Mouse (Mus musculus): Measurements from ENCODE around the gene Tnk1. TPM values are rescaled to one million over a fixed set of nuclear protein-coding genes. Genes with fewer than 3 reads are reported as not detected.

Tnk1 gene
- total and polyA plus RNA-seq, 3 experiments, result 0.82 to 9.0 (median 0.95) TPM

DNA sequence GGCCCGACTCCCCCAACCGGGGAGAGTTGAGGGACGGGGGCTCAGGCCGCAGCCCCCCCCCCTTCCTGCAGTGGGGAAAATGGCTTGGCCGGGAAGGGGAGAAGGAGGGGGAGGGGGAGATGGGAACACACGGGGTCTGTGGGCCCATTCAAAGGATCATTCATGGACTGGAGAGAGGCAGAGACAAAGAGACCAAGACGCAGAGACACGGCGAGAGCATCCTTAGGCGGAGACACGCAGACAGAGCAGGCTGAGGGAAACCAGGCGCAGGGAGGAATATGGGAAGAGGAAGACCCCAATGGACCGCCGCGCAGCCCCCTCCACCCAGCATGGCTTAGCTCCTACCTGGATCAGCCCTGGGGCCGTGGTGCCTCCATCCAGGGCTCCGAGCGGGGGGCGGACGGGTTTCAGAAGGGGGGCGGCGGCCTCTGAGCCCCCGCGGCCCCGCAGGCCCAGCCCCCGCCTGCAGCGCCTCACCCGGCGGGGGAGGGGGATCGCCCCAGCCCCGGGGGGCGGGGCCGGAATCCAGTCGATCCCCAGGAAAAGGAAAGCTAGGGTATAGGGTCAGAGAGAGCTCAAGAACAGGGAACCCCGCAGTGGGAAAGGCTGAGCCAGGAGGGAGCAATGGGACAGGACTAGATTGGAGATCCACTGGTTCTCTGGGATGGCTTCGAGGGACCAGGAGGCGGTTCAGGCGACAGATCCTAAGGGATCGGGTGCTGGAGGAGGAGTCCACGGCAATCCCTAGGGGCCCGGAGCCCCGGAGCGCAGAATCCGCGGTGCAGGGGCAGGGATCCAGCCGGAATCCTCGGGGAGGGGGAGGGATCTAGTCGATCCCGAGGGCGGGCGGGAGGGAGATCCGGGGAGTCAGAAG is 21.6 kb downstream of the Tnk1 start:
- Histone ChIP-seq H3K9me3 (replicated peaks) (no peaks in the 10 kb centered on the region), H3K4me3 (ENCODE audit: low read depth, low read length) (peak overlapping the region; percentile 81), H3K36me3 (replicated peaks) (peaks cover 9% of the 10 kb centered on the region), H3K27me3 (ENCODE audit: insufficient read depth, low read length) (peaks cover 45% of the 10 kb centered on the region), H3K4me1 (ENCODE audit: insufficient read depth, low read depth, low read length) (peaks cover 60% of the 10 kb centered on the region)
- ATAC-seq (ENCODE audit: extremely low read depth, insufficient number of reproducible peaks, low FRiP score, poor library complexity, severe bottlenecking) (no peak), DNase-seq (ENCODE audit: low spot score) (no peak)
- no peak for TF ChIP-seq TAL1 (conservative IDR thresholded peaks at IDR 0.05; ENCODE audit: low read depth, low read length)
- no peak for TF ChIP-seq GATA1 (IDR thresholded peaks at IDR 0.05; ENCODE audit: borderline replicate concordance, low read length)
- TF ChIP-seq GATA2 (IDR thresholded peaks at IDR 0.05; ENCODE audit: borderline replicate concordance, low read depth, low read length), result no peak
- TF ChIP-seq CTCF (IDR thresholded peaks at IDR 0.05; ENCODE audit: low read depth, low read length), result no peak
- TF ChIP-seq POLR2AphosphoS5 (IDR thresholded peaks at IDR 0.05; ENCODE audit: insufficient replicate concordance, low read depth, low read length), result no peak

GRCm38 (mm10) chr11:69835966-69836335 is 22.6 kb downstream of the Tnk1 start:
- no peak for TF ChIP-seq GATA1 (IDR thresholded peaks at IDR 0.05; ENCODE audit: borderline replicate concordance, low read length)
- TF ChIP-seq GATA2 (IDR thresholded peaks at IDR 0.05; ENCODE audit: borderline replicate concordance, low read depth, low read length), result no peak
- TF ChIP-seq TAL1 (conservative IDR thresholded peaks at IDR 0.05; ENCODE audit: low read depth, low read length), result no peak
- no peak for TF ChIP-seq POLR2AphosphoS5 (IDR thresholded peaks at IDR 0.05; ENCODE audit: insufficient replicate concordance, low read depth, low read length)
- no peak for DNase-seq (ENCODE audit: low spot score)
- no peak overlapping the region for H3K4me3 ChIP-seq (ENCODE audit: low read depth, low read length)
- no peaks in the 10 kb centered on the region for H3K9me3 ChIP-seq (replicated peaks)
- H3K4me1 ChIP-seq (ENCODE audit: insufficient read depth, low read depth, low read length), result peaks cover 65% of the 10 kb centered on the region
- peaks cover 48% of the 10 kb centered on the region for H3K27me3 ChIP-seq (ENCODE audit: insufficient read depth, low read length)
- no peak for ATAC-seq (ENCODE audit: extremely low read depth, insufficient number of reproducible peaks, low FRiP score, poor library complexity, severe bottlenecking)
- peaks cover 9% of the 10 kb centered on the region for H3K36me3 ChIP-seq (replicated peaks)

DNA sequence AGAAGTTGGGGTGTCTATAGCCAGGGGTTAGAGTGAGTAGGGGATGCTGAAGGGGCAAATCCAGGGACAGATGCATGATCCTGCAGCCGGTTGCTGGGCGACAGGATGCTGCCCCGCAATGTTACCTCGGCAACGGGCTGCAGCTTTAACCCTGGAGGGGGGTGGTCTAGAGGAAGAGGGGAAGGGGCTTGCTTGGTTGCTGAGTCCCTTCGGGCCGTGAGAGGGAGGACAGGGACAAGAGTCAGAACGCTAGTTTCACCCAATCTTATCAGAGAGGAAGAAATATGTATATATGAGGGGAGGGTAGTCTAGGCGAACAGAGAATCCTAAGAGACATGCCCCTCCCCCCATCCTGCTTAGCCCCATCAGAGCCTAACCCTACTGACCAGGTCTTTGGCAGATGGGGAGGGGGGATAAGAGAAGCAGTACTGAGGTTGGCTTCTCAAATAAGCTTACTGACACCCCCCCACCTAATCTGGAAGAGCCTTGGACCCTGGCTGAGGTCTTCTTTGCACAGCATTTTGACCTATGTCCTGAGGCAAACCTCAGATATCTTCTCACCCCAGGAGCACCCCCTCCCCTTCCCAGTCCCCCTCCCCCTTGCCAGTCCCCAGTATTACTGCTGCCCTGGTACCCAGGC is 23.1 kb downstream of the Tnk1 start:
- Histone ChIP-seq H3K4me3 (ENCODE audit: low read depth, low read length) (no peak overlapping the region), H3K4me1 (ENCODE audit: insufficient read depth, low read depth, low read length) (peaks cover 67% of the 10 kb centered on the region), H3K9me3 (replicated peaks) (no peaks in the 10 kb centered on the region), H3K27me3 (ENCODE audit: insufficient read depth, low read length) (peaks cover 50% of the 10 kb centered on the region), H3K36me3 (replicated peaks) (peaks cover 8% of the 10 kb centered on the region)
- no peak for ATAC-seq (ENCODE audit: extremely low read depth, insufficient number of reproducible peaks, low FRiP score, poor library complexity, severe bottlenecking)
- no peak for TF ChIP-seq TAL1 (conservative IDR thresholded peaks at IDR 0.05; ENCODE audit: low read depth, low read length)
- DNase-seq (ENCODE audit: low spot score), result no peak

- ATAC-seq (ENCODE audit: extremely low read depth, insufficient number of reproducible peaks, low FRiP score, poor library complexity, severe bottlenecking) (no peak), DNase-seq (ENCODE audit: low spot score) (no peak)
- Histone ChIP-seq H3K4me3 (ENCODE audit: low read depth, low read length) (peak overlapping the region; percentile 67), H3K27me3 (ENCODE audit: insufficient read depth, low read length) (peaks cover 55% of the 10 kb centered on the region), H3K4me1 (ENCODE audit: insufficient read depth, low read depth, low read length) (peaks cover 57% of the 10 kb centered on the region), H3K9me3 (replicated peaks) (no peaks in the 10 kb centered on the region), H3K36me3 (replicated peaks) (peaks cover 4% of the 10 kb centered on the region)
- no peak for TF ChIP-seq TAL1 (conservative IDR thresholded peaks at IDR 0.05; ENCODE audit: low read depth, low read length)
- no peak for TF ChIP-seq GATA2 (IDR thresholded peaks at IDR 0.05; ENCODE audit: borderline replicate concordance, low read depth, low read length)
- TF ChIP-seq GATA1 (IDR thresholded peaks at IDR 0.05; ENCODE audit: borderline replicate concordance, low read length), result no peak
- TF ChIP-seq CTCF (IDR thresholded peaks at IDR 0.05; ENCODE audit: low read depth, low read length), result no peak
- TF ChIP-seq POLR2AphosphoS5 (IDR thresholded peaks at IDR 0.05; ENCODE audit: insufficient replicate concordance, low read depth, low read length), result no peak
These were observed 24.5 kb downstream of the Tnk1 start for GRCm38 (mm10) chr11:69834001-69834549.

DNA sequence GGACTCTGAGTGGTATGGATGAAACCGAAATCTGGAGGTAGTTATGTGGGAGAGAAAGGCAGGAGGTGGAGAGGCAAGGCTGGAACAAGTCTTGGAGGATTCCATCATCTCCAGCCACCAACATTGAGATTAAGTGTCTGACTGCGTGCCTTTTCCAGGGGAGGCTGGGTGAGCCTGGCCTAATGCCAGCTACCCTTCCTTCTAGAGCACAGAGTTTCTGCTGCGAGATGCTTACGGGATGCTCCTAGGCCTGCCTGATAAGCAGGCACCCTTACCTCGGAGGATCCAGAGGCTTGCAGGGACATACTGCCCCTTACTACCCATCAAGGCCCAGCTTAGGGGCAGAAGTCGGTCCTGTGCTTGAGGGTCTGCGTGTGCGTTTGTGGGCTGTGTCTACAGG is 25.0 kb downstream of the Tnk1 start:
- H3K36me3 ChIP-seq (replicated peaks), result peaks cover 8% of the 10 kb centered on the region
- H3K4me3 ChIP-seq (ENCODE audit: low read depth, low read length), result peak overlapping the region; percentile 67
- H3K27me3 ChIP-seq (ENCODE audit: insufficient read depth, low read length), result peaks cover 60% of the 10 kb centered on the region
- TF ChIP-seq TAL1 (conservative IDR thresholded peaks at IDR 0.05; ENCODE audit: low read depth, low read length) (no peak), CTCF (IDR thresholded peaks at IDR 0.05; ENCODE audit: low read depth, low read length) (no peak), GATA1 (IDR thresholded peaks at IDR 0.05; ENCODE audit: borderline replicate concordance, low read length) (no peak), GATA2 (IDR thresholded peaks at IDR 0.05; ENCODE audit: borderline replicate concordance, low read depth, low read length) (no peak), POLR2AphosphoS5 (IDR thresholded peaks at IDR 0.05; ENCODE audit: insufficient replicate concordance, low read depth, low read length) (no peak)
- H3K4me1 ChIP-seq (ENCODE audit: insufficient read depth, low read depth, low read length), result peaks cover 54% of the 10 kb centered on the region
- ATAC-seq (ENCODE audit: extremely low read depth, insufficient number of reproducible peaks, low FRiP score, poor library complexity, severe bottlenecking), result no peak
- DNase-seq (ENCODE audit: low spot score), result no peak
- H3K9me3 ChIP-seq (replicated peaks), result no peaks in the 10 kb centered on the region

- Histone ChIP-seq H3K9me3 (replicated peaks) (peaks cover 10% of the 10 kb centered on the region), H3K27me3 (ENCODE audit: insufficient read depth, low read length) (peaks cover 59% of the 10 kb centered on the region), H3K4me3 (ENCODE audit: low read depth, low read length) (no peak overlapping the region), H3K4me1 (ENCODE audit: insufficient read depth, low read depth, low read length) (peaks cover 16% of the 10 kb centered on the region), H3K36me3 (replicated peaks) (peaks cover 46% of the 10 kb centered on the region)
- no peak for ATAC-seq (ENCODE audit: extremely low read depth, insufficient number of reproducible peaks, low FRiP score, poor library complexity, severe bottlenecking)
- no peak for DNase-seq (ENCODE audit: low spot score)
- TF ChIP-seq POLR2AphosphoS5 (IDR thresholded peaks at IDR 0.05; ENCODE audit: insufficient replicate concordance, low read depth, low read length) (no peak), GATA2 (IDR thresholded peaks at IDR 0.05; ENCODE audit: borderline replicate concordance, low read depth, low read length) (no peak), TAL1 (conservative IDR thresholded peaks at IDR 0.05; ENCODE audit: low read depth, low read length) (no peak), CTCF (IDR thresholded peaks at IDR 0.05; ENCODE audit: low read depth, low read length) (no peak), GATA1 (IDR thresholded peaks at IDR 0.05; ENCODE audit: borderline replicate concordance, low read length) (no peak)
These were observed 29.7 kb downstream of the Tnk1 start for GRCm38 (mm10) chr11:69828832-69829231.

Data from G1E (cell line).